Mouse (Mus musculus) olfactory bulb, adult 2 months (tissue): Measurements from ENCODE around the gene BC030499.

ENCODE experiments used
- CTCF ChIP-seq: fragments of 200-500 bp; IDR thresholded peaks from 2 replicates; pipeline ENCODE4 v1.5.1; 2012; ENCODE audit warnings: low read depth, mild to moderate bottlenecking, low read length, moderate library complexity; ENCODE audit not compliant: insufficient read depth
- POLR2A ChIP-seq: fragments of 200-500 bp; IDR thresholded peaks from 2 replicates; pipeline ENCODE4 v1.6.1; 2012; ENCODE audit warnings: mild to moderate bottlenecking, low read depth, low read length, moderate library complexity; ENCODE audit not compliant: insufficient read depth

DNA sequence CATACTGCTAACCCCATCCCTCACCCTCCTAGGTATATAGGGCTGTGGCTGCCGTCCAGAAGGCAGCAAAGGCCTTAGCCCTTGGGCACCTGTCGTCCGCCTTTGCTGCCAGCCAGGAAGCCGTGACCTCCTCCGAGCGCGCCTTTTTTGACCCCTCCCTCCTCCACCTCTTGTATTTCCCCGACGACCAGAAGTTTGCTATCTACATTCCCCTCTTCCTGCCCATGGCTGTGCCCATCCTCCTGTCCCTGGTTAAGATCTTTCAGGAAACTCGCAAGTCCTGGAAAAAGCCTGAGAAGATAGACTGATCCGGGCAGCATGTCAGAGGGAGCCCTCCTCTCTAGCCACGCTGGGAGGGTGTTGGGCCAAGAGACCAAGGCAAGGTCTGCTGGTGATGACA is 51.1 kb downstream of the BC030499 start:
- TF ChIP-seq CTCF: no peak
- TF ChIP-seq POLR2A: no peak
